Mouse (Mus musculus) ES-Bruce4 (cell line): ENCODE results near the gene Fndc1.

Experiments
- CTCF ChIP-seq: IDR thresholded peaks from one replicate; pipeline ENCODE4 v1.8.1; 2011; ENCODE audit warnings: low read depth, low read length
- EP300 ChIP-seq: IDR thresholded peaks from 2 replicates; pipeline ENCODE4 v1.6.1; 2011; ENCODE audit warnings: low read depth, low read length; ENCODE audit not compliant: insufficient read depth

- TF ChIP-seq CTCF (no peak), EP300 (no peak)
These were observed 12.7 kb downstream of the Fndc1 start for GRCm38 (mm10) chr17:7814433-7814832.
